Mouse (Mus musculus) limb, embryonic 14.5 days (tissue): ENCODE results near the gene Nf2. TPM values are rescaled to one million over a fixed set of nuclear protein-coding genes. Genes with fewer than 3 reads are reported as not detected.

Experiments used
- ATAC-seq: fragments of 200-750 bp; cut with Nextera tagmentation; 2 replicates; pipeline ENCODE4 v1.8.0; 2017; ENCODE audit warnings: low read depth, moderate number of reproducible peaks, moderate TSS enrichment; ENCODE audit not compliant: low FRiP score
- DNase-seq: peaks from one replicate; pipeline ENCODE4 v3.0.0-alpha.2; 2015; ENCODE audit warnings: low spot score
- H3K27ac ChIP-seq: fragments of 300-500 bp; sonication (generic); replicated peaks from 2 replicates; pipeline ENCODE4 v1.5.1; 2014; ENCODE audit warnings: low read depth, mild to moderate bottlenecking, low read length, moderate library complexity, mixed read lengths
- H3K27me3 ChIP-seq: fragments of 300-500 bp; sonication (generic); 2 replicates; pipeline ENCODE4 v1.6.1; 2014; ENCODE audit warnings: low read length, mixed read lengths; ENCODE audit not compliant: control insufficient read depth, insufficient read depth
- H3K36me3 ChIP-seq: fragments of 300-500 bp; sonication (generic); 2 replicates; pipeline ENCODE4 v1.6.1; 2014; ENCODE audit warnings: mild to moderate bottlenecking, low read length, moderate library complexity, mixed read lengths; ENCODE audit not compliant: control insufficient read depth, insufficient read depth
- H3K4me1 ChIP-seq: fragments of 300-500 bp; sonication (generic); 2 replicates; pipeline ENCODE4 v1.6.1; 2014; ENCODE audit warnings: antibody characterized with exemption, low read length, mixed read lengths; ENCODE audit not compliant: control insufficient read depth, insufficient read depth
- H3K4me2 ChIP-seq: fragments of 300-500 bp; sonication (generic); replicated peaks from 2 replicates; pipeline ENCODE4 v1.6.1; 2014; ENCODE audit warnings: low read depth, mild to moderate bottlenecking, low read length, moderate library complexity; ENCODE audit not compliant: severe bottlenecking
- H3K4me3 ChIP-seq: fragments of 300-500 bp; sonication (generic); replicated peaks from 2 replicates; pipeline ENCODE4 v1.5.1; 2014; ENCODE audit warnings: low read length
- H3K9ac ChIP-seq: fragments of 300-500 bp; sonication (generic); 2 replicates; pipeline ENCODE4 v1.6.1; 2014; ENCODE audit warnings: mild to moderate bottlenecking, low read depth, low read length, moderate library complexity; ENCODE audit not compliant: severe bottlenecking
- H3K9me3 ChIP-seq: fragments of 300-500 bp; sonication (generic); 2 replicates; pipeline ENCODE4 v1.6.1; 2016; ENCODE audit warnings: low read length; ENCODE audit not compliant: control insufficient read depth
- POLR2A ChIP-seq: fragments of 200-500 bp; IDR thresholded peaks from 2 replicates; pipeline ENCODE4 v1.8.0; 2012; ENCODE audit warnings: inconsistent platforms, mild to moderate bottlenecking, moderate library complexity, borderline replicate concordance; ENCODE audit not compliant: insufficient read depth, insufficient read length; ENCODE audit errors: extremely low read depth
- WGBS: fragments of 180-500 bp; shearing (Covaris S2); extraction: QIAGEN DNeasy Blood & Tissue Kit; methylation state at CpG from one replicate; pipeline ENCODE4 v1.1.7; 2014; 5-methylcytosine and 5-hydroxymethylcytosine counted together
- polyA plus RNA-seq, 2 experiments: library from polyadenylated mRNA; depleted of rRNA in 1 of 2; stranded (reverse) in 1 of 2; unstranded in 1 of 2; fragments of >200 nt; fragmentation: Nextera tagmentation in 1 of 2; extraction: Ambion mirVana in 1 of 2; gene quantifications; 2 replicates each; pipeline versions ENCODE4 v1.2.1 to v1.2.3; 2012 to 2014

The Nf2 gene
- polyA plus RNA-seq, 2 experiments: 37.7 to 64.9 TPM

DNA sequence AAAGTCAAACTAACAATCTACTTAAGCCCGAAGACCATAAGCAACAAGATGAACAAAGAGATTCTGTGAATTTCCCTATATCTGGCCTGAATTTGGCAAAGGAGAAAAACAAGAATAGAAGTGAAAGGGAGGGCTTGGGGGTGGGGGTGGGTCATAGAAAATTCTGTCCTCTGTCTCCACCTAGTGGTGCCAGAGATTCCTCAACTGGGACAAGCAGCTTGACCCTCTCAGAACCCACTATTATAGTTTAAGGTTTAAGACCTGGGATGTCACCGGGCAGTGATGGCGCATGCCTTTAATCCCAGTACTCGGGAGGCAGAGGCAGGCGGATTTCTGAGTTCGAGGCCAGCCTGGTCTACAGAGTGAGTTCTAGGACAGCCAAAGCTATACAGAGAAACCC, 12.6 kb downstream of the Nf2 start:
- peak; percentile 42 for DNase-seq
- 0 out of 2 replicates have a peak, but pooled peaks cover 4% of the 10 kb centered on the region for H3K4me1 ChIP-seq
- peak; percentile 70; the same call in 1 of the 2 replicates for ATAC-seq
- H3K4me3 ChIP-seq: no peak overlapping the region
- 59% methylated on average over 6 of the region's 6 CpGs for WGBS
- no peak for TF ChIP-seq POLR2A
- no peaks in the 10 kb centered on the region for H3K9me3 ChIP-seq
- H3K27ac ChIP-seq: no peak overlapping the region
- no peaks in the 10 kb centered on the region for H3K36me3 ChIP-seq
- H3K4me2 ChIP-seq: no peak overlapping the region
- H3K27me3 ChIP-seq: no peaks in the 10 kb centered on the region
- H3K9ac ChIP-seq: no peak overlapping the region

DNA sequence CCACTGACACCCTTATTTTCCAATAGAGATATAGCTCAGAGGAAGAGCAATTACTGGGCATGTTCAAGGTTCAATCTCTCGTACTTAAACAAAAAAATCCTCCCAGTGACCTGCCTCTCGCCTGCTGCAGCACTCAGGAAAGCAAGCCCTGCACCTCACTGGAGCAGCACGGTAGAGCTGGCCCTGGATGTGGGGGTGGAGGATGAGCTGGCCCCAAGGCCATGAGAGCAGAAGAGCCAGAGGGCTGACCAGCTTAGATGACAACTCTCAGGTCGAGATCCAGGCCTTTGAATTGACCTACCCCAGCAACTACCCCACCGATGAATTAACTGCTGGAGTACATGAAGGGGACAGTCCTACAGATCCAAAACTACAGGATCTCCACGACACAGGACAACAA, 13.9 kb downstream of the Nf2 start:
- TF ChIP-seq POLR2A: no peak
- ATAC-seq: no peak
- H3K9ac ChIP-seq: no peak overlapping the region
- H3K27ac ChIP-seq: no peak overlapping the region
- no peak overlapping the region for H3K4me2 ChIP-seq
- no peaks in the 10 kb centered on the region for H3K9me3 ChIP-seq
- no peak for DNase-seq
- WGBS: 82% methylated on average over 6 of the region's 6 CpGs
- H3K4me3 ChIP-seq: no peak overlapping the region
- 0 out of 2 replicates have a peak, but pooled peaks cover 4% of the 10 kb centered on the region for H3K4me1 ChIP-seq
- no peaks in the 10 kb centered on the region for H3K27me3 ChIP-seq
- no peaks in the 10 kb centered on the region for H3K36me3 ChIP-seq

DNA sequence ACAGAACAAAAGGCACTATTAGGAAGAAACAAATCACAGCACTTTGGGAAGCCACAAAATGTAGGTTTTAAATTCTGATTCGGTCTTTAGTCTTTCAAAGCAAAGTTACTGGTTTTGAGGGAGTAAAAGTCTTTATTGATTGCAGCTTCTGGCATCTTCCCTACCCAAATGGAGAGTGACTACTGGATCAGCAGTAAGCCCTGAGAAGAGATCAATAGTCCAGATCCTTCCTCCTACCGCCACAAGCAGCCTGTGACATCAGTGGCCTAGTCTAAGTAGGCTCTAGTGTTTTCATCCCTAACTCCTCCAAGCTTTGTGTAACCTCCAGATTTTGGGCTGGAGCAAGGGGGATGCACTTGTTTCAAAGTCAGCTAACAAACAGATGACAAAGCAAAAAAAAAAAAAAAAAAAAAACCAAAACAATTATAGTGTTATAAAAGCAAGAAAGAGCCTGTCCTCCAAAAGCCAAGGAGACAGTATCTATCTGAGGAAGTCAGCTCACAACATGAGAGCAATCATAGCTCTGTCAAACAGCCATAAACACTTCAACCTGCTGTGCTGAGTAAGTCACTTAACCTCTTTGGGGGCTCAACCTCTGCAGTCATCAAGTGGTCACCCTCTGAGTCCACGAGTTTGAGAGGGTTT, 15.9 kb downstream of the Nf2 start:
- DNase-seq: no peak
- no peak overlapping the region for H3K9ac ChIP-seq

DNA sequence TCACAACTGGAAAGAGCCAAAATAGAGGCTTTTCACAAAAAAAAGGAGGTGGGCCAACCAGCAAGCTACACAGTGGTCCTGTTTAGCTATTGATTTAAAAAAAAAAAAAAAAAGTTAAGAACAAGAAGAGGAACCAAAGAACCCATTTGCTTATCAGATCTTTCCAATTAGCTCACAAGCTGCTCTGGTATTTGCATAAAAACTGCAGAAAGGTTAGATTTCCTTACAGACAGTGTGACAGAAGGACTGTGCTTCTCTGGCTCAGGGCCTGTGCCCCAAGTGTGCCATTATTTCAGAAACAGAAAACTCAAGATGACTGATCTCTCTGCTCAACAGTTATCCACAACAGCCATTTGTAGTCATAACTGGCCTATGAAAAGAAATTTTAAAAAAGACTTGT, 18.3 kb downstream of the Nf2 start:
- DNase-seq (no peak), ATAC-seq (no peak)
- Histone ChIP-seq H3K4me1 (no peaks in the 10 kb centered on the region), H3K27me3 (no peaks in the 10 kb centered on the region), H3K9me3 (no peaks in the 10 kb centered on the region), H3K4me3 (no peak overlapping the region), H3K9ac (no peak overlapping the region), H3K4me2 (no peak overlapping the region), H3K27ac (no peak overlapping the region), H3K36me3 (no peaks in the 10 kb centered on the region)
- no peak for TF ChIP-seq POLR2A

More for the DNA sequence above, 15.9 kb downstream of the Nf2 start:
- H3K36me3 ChIP-seq: no peaks in the 10 kb centered on the region
- no peaks in the 10 kb centered on the region for H3K27me3 ChIP-seq
- H3K9me3 ChIP-seq: no peaks in the 10 kb centered on the region
- no peak overlapping the region for H3K27ac ChIP-seq
- ATAC-seq: no peak
- no peak overlapping the region for H3K4me2 ChIP-seq
- 0 out of 2 replicates have a peak, but pooled peaks cover 4% of the 10 kb centered on the region for H3K4me1 ChIP-seq
- 66% methylated on average over 3 of the region's 3 CpGs for WGBS
- no peak for TF ChIP-seq POLR2A
- H3K4me3 ChIP-seq: no peak overlapping the region

DNA sequence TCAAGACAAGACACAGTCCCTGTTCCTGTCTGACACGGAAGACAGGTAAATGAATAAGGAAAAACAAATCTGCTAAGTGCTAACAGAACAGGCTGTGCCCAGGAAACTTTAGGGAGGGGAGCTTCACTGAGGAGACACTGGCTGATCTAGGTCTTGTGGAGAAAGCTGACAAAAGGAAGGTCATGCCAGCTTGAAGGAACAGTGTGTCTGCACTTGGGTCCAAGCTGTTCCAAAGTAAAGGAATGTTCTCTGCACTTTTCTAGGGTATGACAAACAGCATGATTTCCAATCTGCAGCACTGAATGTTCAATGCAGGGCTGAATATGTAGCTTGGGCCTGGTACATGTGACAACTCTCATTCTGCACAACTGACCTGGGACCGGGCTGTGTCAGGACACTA, 21.4 kb downstream of the Nf2 start:
- no peak overlapping the region for H3K4me2 ChIP-seq
- H3K4me3 ChIP-seq: no peak overlapping the region
- DNase-seq: no peak
- 79% methylated on average over 2 of the region's 2 CpGs for WGBS
- H3K9ac ChIP-seq: no peak overlapping the region
- no peaks in the 10 kb centered on the region for H3K4me1 ChIP-seq
- no peaks in the 10 kb centered on the region for H3K36me3 ChIP-seq
- no peaks in the 10 kb centered on the region for H3K9me3 ChIP-seq
- no peak for ATAC-seq
- no peaks in the 10 kb centered on the region for H3K27me3 ChIP-seq
- no peak overlapping the region for H3K27ac ChIP-seq
- TF ChIP-seq POLR2A: no peak

DNA sequence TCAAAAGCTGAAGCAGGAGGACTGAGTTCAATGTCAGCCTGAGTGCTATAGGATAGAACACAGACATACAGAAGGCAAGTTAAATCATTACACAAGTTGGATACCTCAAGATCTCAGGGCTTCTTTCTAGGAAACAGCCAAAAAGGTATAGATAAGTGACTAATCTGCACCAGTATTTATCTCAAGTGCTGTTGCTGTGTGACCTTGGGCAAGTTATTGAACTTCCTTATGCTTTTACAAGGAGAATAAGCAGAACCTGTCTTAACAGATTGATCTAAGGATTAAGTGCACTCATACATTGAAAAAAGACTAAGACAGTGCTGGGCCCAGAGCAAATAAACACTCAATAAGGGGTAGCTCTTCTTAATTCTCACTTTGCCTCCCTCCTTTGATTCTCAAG, 22.0 kb downstream of the Nf2 start:
- no peaks in the 10 kb centered on the region for H3K9me3 ChIP-seq
- no peak overlapping the region for H3K9ac ChIP-seq
- no peaks in the 10 kb centered on the region for H3K4me1 ChIP-seq
- H3K27me3 ChIP-seq: no peaks in the 10 kb centered on the region
- H3K4me2 ChIP-seq: no peak overlapping the region
- TF ChIP-seq POLR2A: no peak
- no peak overlapping the region for H3K4me3 ChIP-seq
- H3K36me3 ChIP-seq: no peaks in the 10 kb centered on the region
- no peak overlapping the region for H3K27ac ChIP-seq
- ATAC-seq: no peak
- no peak for DNase-seq
